Mouse (Mus musculus) 3T3-L1 (cell line): ENCODE data around the gene Gm7879.
A peak's percentile ranks its signal among the peaks of the same experiment; 100 is the strongest.
"Not testable (repeated sequence)": the region's sequence is repeated elsewhere in the genome, so short reads cannot be mapped to it uniquely, and the experiment has no call there.

ENCODE experiments used
- DNase-seq: peaks from one replicate; pipeline ENCODE4 v3.0.0-alpha.2; 2015; ENCODE audit warnings: low read depth, low spot score

Gm7879 gene

DNA sequence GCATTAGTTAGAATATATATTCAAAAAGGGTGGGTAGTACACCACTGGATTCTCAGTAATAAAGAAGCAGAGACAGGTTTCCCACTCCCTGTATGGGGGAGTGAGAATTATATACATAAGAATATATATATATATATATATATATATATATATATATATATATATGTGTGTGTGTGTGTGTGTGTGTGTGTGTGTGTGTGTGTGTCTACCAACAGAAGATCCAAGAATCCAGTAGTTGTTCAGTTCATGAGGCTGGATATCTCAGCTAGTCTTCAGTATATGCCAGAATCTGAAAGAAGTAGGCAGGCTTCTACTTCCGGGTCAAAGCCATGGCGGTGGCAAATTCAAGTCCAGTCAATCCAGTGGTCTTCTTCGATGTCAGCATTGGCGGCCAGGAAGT is at the start of gene Gm7879:
Gene Gm7879 (plus strand): TSS at position 301 of the 400 bp plus-strand sequence.
- not testable (repeated sequence) for DNase-seq

- no peak for DNase-seq
These were observed 49.3 kb upstream of the Gm7879 start for GRCm38 (mm10) chr5:43863642-43864041.

GRCm38 (mm10) chr5:43865316-43865715 is 47.6 kb upstream of the Gm7879 start:
- DNase-seq, result peak; percentile 66

DNA sequence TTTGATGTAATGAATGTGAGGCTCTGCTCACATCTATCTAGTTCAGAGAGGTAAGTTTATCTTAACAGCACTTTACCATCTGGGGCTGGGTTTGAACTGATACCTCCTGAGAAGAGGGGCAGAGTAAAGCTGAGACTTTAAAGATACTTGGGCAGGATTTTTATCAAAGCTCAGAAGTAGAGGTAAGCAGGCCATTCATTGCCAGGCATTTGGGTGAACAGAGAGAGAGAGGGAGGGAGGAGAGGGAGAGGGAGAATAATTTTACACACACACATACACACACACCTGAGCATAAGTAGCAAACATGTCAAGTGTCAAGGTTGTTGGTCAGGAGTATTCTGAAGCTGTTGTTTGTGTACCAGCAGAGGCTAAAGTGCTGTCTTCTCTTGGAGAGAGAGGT is 44.7 kb upstream of the Gm7879 start, which contains the start of gene Cd38:
Gene Cd38 (plus strand): TSS at position 301 of the 400 bp plus-strand sequence.
- DNase-seq, result no peak

GRCm38 (mm10) chr5:43868711-43869600 is 44.0 kb upstream of the Gm7879 start:
- peak; percentile 66 for DNase-seq

DNA sequence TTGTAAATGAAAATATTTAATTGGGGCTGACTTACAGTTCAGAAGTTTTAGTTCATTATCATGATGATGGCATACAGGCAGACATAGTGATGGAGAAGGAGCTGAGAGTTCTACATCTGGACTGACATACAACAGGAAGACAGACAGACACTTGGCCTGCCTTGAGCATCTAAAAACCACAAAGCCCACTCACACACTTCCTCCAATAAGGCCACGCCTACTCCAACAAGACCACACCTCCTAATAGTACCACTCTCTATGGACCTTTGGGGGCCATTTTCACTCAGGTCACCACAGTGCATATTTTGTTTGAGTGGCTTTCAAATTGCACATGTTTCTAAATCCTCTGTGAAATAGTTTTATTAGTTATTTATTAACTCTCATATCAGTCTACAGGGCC is 41.1 kb upstream of the Gm7879 start:
- no peak for DNase-seq

GRCm38 (mm10) chr5:43872652-43873051 is 40.3 kb upstream of the Gm7879 start:
- DNase-seq, result no peak

DNA sequence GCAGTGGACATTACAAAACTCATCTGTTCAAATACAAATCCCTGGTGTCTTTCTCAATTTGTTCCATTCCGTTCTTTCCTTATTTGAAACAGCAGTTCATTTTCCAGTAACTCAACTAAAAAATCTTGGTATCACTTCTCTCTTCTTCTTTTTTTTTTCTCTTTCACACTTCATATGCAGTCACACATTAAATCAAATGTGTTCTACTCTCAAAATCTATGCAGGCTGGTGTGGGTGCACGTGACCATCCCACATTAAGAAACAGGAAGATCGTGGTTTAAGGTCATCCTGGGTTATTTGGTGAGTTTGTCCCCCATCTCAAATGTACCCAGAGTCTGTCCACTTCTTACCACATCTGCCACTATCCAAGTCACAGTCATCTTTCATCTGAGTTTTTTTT is 30.9 kb upstream of the Gm7879 start:
- no peak for DNase-seq

- DNase-seq, result no peak
These were observed 27.7 kb upstream of the Gm7879 start for GRCm38 (mm10) chr5:43885060-43885820.

DNA sequence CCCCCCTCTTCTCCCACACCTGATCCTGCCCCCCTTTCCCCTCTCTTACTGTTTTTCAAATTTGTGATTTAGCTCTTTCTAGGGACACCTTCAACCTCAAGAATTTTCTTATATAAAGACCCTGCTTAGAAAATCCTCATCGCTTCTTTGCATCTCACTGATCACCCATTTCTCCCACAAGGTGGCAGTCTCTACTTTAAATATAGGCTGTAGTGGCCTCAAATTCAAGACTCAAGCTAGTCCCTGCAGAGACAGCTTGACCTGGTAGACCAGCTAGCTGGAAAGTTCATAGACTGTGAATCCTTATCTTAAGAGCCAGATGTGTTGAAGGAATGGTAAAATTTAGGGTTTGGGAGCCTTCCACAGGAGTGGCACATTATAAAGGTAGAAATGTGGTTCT is 20.6 kb upstream of the Gm7879 start:
- peak; percentile 79 for DNase-seq

- DNase-seq, result peak; percentile 96
These were observed 18.8 kb upstream of the Gm7879 start for GRCm38 (mm10) chr5:43894113-43894512.

DNA sequence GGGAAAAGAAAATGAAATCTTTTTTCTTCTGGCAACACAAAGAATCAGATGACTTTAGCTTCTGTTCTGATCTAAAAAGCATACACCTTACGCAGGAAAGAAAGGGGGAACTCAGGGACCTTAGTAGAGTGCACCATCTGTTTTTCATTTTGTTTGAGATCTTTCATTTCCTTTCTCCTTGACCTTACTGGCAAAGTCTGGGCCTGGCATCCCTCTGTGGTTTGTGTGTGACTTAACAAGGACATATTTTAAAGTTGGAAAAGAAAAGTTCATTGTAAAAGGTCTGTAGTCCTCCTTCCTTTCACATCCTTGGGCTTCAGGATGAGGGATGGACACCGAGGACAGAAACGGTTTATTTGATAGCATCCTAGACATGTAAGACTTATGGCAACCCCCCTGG is 17.0 kb upstream of the Gm7879 start:
- DNase-seq, result peak; percentile 73

DNA sequence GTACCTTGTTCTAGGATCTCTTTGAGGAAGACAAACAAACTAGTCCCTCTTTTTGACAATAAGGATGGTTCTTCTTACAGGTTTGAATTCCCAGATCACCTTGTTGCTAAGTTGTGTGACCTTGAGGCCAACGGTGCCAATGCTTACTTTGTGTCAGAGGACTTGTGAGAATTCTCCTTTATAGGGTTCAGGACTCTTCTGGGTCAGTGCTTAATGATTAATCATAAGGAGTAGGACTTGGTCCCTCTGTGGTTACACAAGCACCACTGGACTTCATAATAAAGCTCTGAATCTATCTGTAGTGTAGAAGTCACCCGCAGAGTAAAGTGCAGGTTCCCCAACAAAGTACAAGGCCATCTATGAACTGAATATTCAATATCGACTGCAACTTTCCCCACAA is 8.3 kb upstream of the Gm7879 start:
- no peak for DNase-seq

DNA sequence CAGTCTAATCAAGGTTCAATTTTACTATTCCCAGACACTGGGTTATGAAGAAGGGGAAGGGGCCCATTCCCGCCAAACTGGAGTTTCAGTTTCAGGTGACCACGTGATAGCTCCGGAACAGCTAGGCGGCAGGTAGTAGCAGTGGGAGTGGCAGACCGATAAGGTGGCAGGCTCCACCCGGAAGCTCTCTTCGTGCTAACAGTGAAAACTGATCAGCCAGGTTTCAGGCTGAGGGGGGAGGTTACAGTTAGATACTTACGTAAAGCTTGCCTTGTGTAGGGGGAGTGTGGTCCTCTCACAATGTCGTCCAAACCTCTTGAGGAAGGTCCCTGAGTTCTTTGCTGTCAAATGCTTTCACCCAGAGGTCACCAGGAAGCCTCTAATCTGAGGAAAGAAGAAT is 3.7 kb upstream of the Gm7879 start:
- no peak for DNase-seq

GRCm38 (mm10) chr5:43910006-43910405 is 2.9 kb upstream of the Gm7879 start:
- no peak for DNase-seq

DNA sequence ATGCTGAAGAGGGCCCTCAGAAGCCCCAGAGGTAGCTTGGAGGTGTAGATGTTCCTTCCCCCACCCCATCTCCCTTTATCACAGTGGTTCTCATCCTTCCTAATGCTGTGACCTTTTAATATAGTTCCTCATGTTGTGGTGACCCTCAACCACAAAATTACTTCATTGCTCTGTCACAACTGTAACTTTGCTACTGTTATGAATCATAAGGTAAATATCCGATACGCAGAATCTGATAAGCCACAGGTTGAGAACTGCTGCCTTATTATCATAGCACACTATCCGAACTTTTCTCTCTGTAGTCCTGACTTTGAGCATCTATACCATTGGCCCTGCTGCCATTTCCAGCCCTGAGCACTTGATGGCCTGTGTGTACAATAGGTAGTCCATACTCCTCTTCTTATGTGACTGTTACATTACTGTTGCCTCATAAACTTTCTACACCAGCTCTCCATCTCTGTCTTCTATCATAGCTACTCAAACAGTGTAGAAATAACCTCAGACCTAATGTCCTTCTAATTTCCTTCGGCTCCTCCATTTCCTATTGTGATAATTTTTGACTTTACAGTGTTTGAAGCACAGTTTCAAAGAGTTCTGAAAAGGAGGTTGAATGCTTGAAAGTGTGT is 2.4 kb downstream of the Gm7879 start:
- no peak for DNase-seq

DNA sequence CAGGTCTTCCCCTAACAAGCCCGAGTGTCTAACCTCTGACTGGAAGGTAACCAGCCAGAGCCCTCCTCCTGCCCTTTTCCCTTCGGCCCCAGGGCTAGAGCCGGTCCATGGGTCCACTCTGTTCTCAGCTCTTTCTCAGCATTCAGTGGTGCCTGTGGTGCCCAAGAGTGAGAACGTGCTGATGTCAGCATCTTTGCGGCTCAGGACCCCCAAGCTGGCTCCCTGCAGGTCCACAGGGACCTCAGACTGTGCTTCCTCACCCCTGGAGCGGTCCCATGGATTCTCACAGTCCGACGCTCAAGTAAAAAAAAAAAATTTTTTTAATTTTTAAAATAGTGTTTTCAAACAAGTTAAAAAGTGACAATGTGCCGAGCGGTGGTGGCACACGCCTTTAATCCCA is 8.9 kb downstream of the Gm7879 start:
- no peak for DNase-seq

GRCm38 (mm10) chr5:43923933-43924332 is 11.0 kb downstream of the Gm7879 start:
- peak; percentile 86 for DNase-seq

GRCm38 (mm10) chr5:43927729-43928128 is 14.8 kb downstream of the Gm7879 start:
- DNase-seq, result no peak

DNA sequence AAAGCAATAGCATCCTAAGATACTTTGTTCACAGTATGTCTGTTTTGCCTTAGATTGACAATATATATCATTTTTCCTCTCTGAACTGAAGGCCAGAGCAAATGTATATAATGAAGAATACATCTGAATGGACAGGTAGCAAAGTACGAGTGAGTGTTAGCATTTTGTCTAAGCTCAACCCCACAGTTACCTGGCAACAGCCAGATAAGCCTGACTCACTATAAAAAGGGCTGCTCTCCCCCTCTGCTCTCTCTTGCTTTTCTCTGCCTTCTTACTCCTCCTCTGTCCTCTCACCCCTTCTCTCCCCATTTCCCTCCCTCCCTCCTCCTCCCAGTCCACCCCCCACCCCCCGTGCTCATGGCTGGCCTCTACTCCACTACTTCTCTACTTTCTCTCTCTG is 20.3 kb downstream of the Gm7879 start:
- DNase-seq, result no peak

- no peak for DNase-seq
These were observed 34.5 kb downstream of the Gm7879 start for GRCm38 (mm10) chr5:43947330-43947977.
